Mouse (Mus musculus) hindbrain, embryonic 11.5 days (tissue): ENCODE results near the gene Cdx4. TPM values are rescaled to one million over a fixed set of nuclear protein-coding genes. Genes with fewer than 3 reads are reported as not detected.
A peak's percentile ranks its signal among the peaks of the same experiment; 100 is the strongest.

Source experiments
- ATAC-seq: fragments of 200-750 bp; cut with Nextera tagmentation; 2 replicates; pipeline ENCODE4 v1.8.0; 2017; ENCODE audit warnings: mild to moderate bottlenecking, moderate TSS enrichment, moderate library complexity; ENCODE audit not compliant: low FRiP score
- DNase-seq: peaks from one replicate; pipeline ENCODE4 v3.0.0-alpha.2; 2015; ENCODE audit warnings: low spot score
- H3K27ac ChIP-seq: fragments of 300-500 bp; sonication (generic); 2 replicates; pipeline ENCODE4 v1.5.1; 2014; ENCODE audit warnings: mild to moderate bottlenecking, low read depth, low read length
- H3K27me3 ChIP-seq: fragments of 300-500 bp; sonication (generic); 2 replicates; pipeline ENCODE4 v1.6.1; 2014; ENCODE audit warnings: mild to moderate bottlenecking, low read length, moderate library complexity, mixed read lengths; ENCODE audit not compliant: control insufficient read depth, insufficient read depth
- H3K36me3 ChIP-seq: fragments of 300-500 bp; sonication (generic); 2 replicates; pipeline ENCODE4 v1.6.1; 2014; ENCODE audit warnings: mild to moderate bottlenecking, low read length, moderate library complexity, mixed read lengths; ENCODE audit not compliant: control insufficient read depth, insufficient read depth
- H3K4me1 ChIP-seq: fragments of 300-500 bp; sonication (generic); replicated peaks from 2 replicates; pipeline ENCODE4 v1.6.1; 2014; ENCODE audit warnings: low read length, mixed read lengths; ENCODE audit not compliant: control insufficient read depth, insufficient read depth
- H3K4me2 ChIP-seq: fragments of 300-500 bp; sonication (generic); replicated peaks from 2 replicates; pipeline ENCODE4 v1.6.1; 2014; ENCODE audit warnings: mild to moderate bottlenecking, low read depth, low read length
- H3K4me3 ChIP-seq: fragments of 300-500 bp; sonication (generic); 2 replicates; pipeline ENCODE4 v1.5.1; 2014; ENCODE audit warnings: low read depth, low read length
- H3K9ac ChIP-seq: fragments of 300-500 bp; sonication (generic); 2 replicates; pipeline ENCODE4 v1.6.1; 2014; ENCODE audit warnings: low read depth, low read length
- H3K9me3 ChIP-seq: fragments of 300-500 bp; sonication (generic); 2 replicates; pipeline ENCODE4 v1.6.1; 2016; ENCODE audit warnings: low read length; ENCODE audit not compliant: control insufficient read depth
- WGBS: fragments of 180-500 bp; shearing (Covaris S2); extraction: QIAGEN DNeasy Blood & Tissue Kit; methylation state at CpG from one replicate; pipeline ENCODE4 v1.1.7; 2014; 5-methylcytosine and 5-hydroxymethylcytosine counted together
- polyA plus RNA-seq: library from polyadenylated mRNA; unstranded; fragments of >200 nt; fragmentation: Nextera tagmentation; extraction: Ambion mirVana; gene quantifications from 2 replicates; pipeline ENCODE4 v1.2.1, GENCODE M21; 2014

Cdx4 gene
- polyA plus RNA-seq, 1 experiment from 2014 or later: not detected

GRCm38 (mm10) chrX:103366201-103366600 lies 45.0 kb downstream of the Cdx4 start:
- DNase-seq: no peak
- WGBS: 57% methylated on average over 5 of the region's 5 CpGs
- Histone ChIP-seq H3K4me2 (no peak overlapping the region), H3K9ac (no peak overlapping the region), H3K4me3 (no peak overlapping the region), H3K27me3 (peaks cover 7% of the 10 kb centered on the region; the same call in 1 of the 2 replicates), H3K4me1 (no peaks in the 10 kb centered on the region), H3K27ac (no peak overlapping the region), H3K36me3 (no peaks in the 10 kb centered on the region), H3K9me3 (no peaks in the 10 kb centered on the region)
- no peak for ATAC-seq

DNA sequence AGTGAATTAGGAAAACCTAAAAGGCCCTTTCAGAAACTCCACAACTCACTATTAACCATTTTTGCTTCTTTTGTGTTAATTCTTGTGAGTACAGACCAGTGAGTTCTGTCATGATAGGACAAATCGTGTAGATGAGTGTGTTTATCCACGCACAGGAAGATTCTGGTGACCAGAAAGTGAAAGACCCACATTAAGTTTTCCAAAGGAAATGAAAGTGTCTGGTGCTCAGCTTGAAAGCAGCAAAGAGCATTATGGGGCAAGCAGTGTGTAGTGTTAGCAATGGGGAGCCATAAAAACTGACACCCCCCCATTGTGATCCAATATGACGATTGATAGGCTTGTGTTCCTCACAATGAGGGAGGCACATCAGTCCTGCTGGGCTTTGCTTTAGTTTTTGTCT lies 47.5 kb downstream of the Cdx4 start:
- Histone ChIP-seq H3K4me2 (no peak overlapping the region), H3K36me3 (no peaks in the 10 kb centered on the region), H3K9ac (no peak overlapping the region), H3K4me1 (no peaks in the 10 kb centered on the region), H3K9me3 (no peaks in the 10 kb centered on the region), H3K4me3 (no peak overlapping the region), H3K27me3 (peaks cover 7% of the 10 kb centered on the region; the same call in 1 of the 2 replicates), H3K27ac (no peak overlapping the region)
- DNase-seq (no peak), ATAC-seq (no peak)
- 53% methylated on average over 3 of the region's 3 CpGs for WGBS

DNA sequence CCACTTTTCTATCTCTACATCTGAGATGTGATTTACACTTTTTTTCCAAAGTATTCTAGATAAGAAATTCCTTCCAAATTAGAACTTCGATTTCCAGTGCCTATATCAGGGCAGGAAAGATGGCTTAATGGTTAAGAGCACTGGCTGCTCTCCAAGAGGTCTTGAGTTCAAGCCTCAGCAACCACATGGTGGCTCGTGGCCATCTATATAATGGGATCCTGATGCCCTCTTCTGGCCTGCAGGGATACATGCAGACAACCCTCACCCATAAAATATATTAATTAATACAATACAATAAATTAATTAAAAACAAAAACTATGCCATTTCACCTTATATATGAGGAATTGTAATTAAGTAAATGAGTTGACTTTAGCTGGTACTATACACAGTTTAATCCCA lies 50.0 kb downstream of the Cdx4 start:
- no peak for DNase-seq
- WGBS: 73% methylated on average over 2 of the region's 2 CpGs
- H3K27ac ChIP-seq: no peak overlapping the region

DNA sequence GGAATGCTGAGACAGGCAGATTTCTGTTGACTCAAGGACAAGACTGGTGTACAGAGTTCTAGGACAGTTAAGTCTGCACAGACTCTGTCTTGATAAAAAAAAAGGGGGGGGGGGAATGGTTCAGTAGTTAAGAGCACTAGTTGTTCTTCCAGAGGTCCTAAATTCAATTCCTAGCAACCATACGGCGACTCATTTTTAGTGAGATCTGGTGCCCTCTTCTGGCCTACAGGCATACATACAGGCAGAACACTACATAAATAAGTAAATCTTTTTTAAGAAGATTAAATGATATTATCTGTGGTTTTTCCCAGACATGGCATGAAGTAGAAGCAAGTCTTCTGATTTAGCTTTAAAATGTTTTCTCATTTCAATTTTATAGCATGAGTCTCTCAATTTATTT lies 50.4 kb downstream of the Cdx4 start:
- Histone ChIP-seq H3K4me1 (no peaks in the 10 kb centered on the region), H3K9me3 (no peaks in the 10 kb centered on the region), H3K27ac (no peak overlapping the region), H3K4me3 (no peak overlapping the region), H3K9ac (no peak overlapping the region), H3K27me3 (peaks cover 6% of the 10 kb centered on the region; the same call in 1 of the 2 replicates), H3K36me3 (no peaks in the 10 kb centered on the region), H3K4me2 (no peak overlapping the region)
- 31% methylated on average over 2 of the region's 2 CpGs for WGBS
- DNase-seq (peak; percentile 26), ATAC-seq (no peak)

More for the DNA sequence above, 50.0 kb downstream of the Cdx4 start:
- Histone ChIP-seq H3K4me2 (no peak overlapping the region), H3K9me3 (no peaks in the 10 kb centered on the region), H3K4me1 (no peaks in the 10 kb centered on the region), H3K4me3 (no peak overlapping the region), H3K27me3 (peaks cover 6% of the 10 kb centered on the region; the same call in 1 of the 2 replicates), H3K9ac (no peak overlapping the region), H3K36me3 (no peaks in the 10 kb centered on the region)
- no peak for ATAC-seq

DNA sequence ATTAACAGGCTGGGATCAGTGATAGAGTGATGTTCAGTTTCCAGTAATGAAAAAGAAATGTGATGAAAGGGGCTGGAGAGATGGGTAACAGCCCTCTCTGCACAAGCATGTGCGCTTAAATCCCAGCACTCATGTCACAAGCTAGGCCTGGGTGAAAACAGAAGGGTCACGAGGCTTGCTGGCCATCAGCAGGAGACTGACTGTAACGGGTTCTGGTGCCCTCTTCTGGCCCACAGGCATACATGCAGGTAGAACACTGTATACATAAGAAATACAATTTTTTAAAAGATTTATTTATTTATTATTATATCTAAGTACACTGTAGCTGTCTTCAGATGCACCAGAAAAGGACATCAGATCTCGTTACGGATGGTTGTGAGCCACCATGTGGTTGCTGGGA lies 53.1 kb downstream of the Cdx4 start:
- no peak overlapping the region for H3K4me3 ChIP-seq
- no peaks in the 10 kb centered on the region for H3K36me3 ChIP-seq
- H3K4me2 ChIP-seq: no peak overlapping the region
- ATAC-seq: no peak
- H3K27me3 ChIP-seq: peaks cover 9% of the 10 kb centered on the region; the same call in 1 of the 2 replicates
- H3K9me3 ChIP-seq: no peaks in the 10 kb centered on the region
- DNase-seq: peak; percentile 18
- WGBS: 64% methylated on average over 5 of the region's 5 CpGs
- H3K9ac ChIP-seq: no peak overlapping the region
- H3K4me1 ChIP-seq: no peaks in the 10 kb centered on the region
- H3K27ac ChIP-seq: no peak overlapping the region

Other genes starting within 250 kb of the Cdx4 start
- 20.3 and 21.5 TPM in 2 replicates for gene Nap1l2, start 134.8 kb upstream of the Cdx4 start, polyA plus RNA-seq
- gene Chic1, start 35.1 kb downstream of the Cdx4 start, polyA plus RNA-seq: 6.2 and 8.5 TPM in 2 replicates
- 0.45 and 0.51 TPM in 2 replicates for gene Tsx, start 93.1 kb downstream of the Cdx4 start, polyA plus RNA-seq
- not detected in 2 replicates for gene Gm26992, start 100.6 kb downstream of the Cdx4 start, polyA plus RNA-seq